Mouse (Mus musculus) kidney, adult 2 months (tissue): Measurements from ENCODE around the gene Plek.

Experiments
- CTCF ChIP-seq: fragments of 200-500 bp; conservative IDR thresholded peaks from 2 replicates; pipeline ENCODE4 v1.5.1; 2011; ENCODE audit warnings: low read depth, mild to moderate bottlenecking, control low read depth, low read length, moderate library complexity, mixed read lengths; ENCODE audit not compliant: insufficient read depth, insufficient read length
- POLR2A ChIP-seq: fragments of 200-500 bp; IDR thresholded peaks from one replicate; pipeline ENCODE4 v1.6.1; 2011; ENCODE audit warnings: low read depth, low read length, control low read depth

GRCm38 (mm10) chr11:16999387-16999786 lies 52.8 kb downstream of the Plek start:
- TF ChIP-seq CTCF = no peak
- no peak for TF ChIP-seq POLR2A
